Mouse (Mus musculus) bone marrow, adult 2 months (tissue): ENCODE measurements at regions not wholly inside any gene's neighbourhood (a gene's known extent, or its start where the extent isn't known, plus 50 kb on each side); places are given as distances from the start of the nearest gene placed in this dataset.
"Not testable (repeated sequence)": the region's sequence is repeated elsewhere in the genome, so short reads cannot be mapped to it uniquely, and the experiment has no call there.

Source experiments
- H3K27ac ChIP-seq: fragments of 200-500 bp; 2 replicates; pipeline ENCODE4 v1.5.1; 2012; ENCODE audit warnings: low read depth, mild to moderate bottlenecking, control low read depth, inconsistent platforms, low read length; ENCODE audit not compliant: control insufficient read depth, poor library complexity, insufficient read depth
- H3K4me1 ChIP-seq: fragments of 200-500 bp; 2 replicates; pipeline ENCODE4 v1.6.1; 2011; ENCODE audit warnings: low read length; ENCODE audit not compliant: control insufficient read depth, insufficient read depth
- H3K4me3 ChIP-seq: fragments of 200-500 bp; replicated peaks from 2 replicates; pipeline ENCODE3; 2011; ENCODE audit warnings: mild to moderate bottlenecking, low read depth, low read length, control low read depth; ENCODE audit not compliant: control insufficient read depth
- CTCF ChIP-seq: fragments of 200-500 bp; IDR thresholded peaks from 2 replicates; pipeline ENCODE4 v1.5.1; 2011; ENCODE audit warnings: low read length, control low read depth; ENCODE audit not compliant: control insufficient read depth, insufficient read depth
- POLR2A ChIP-seq: fragments of 200-500 bp; IDR thresholded peaks from 2 replicates; pipeline ENCODE4 v1.6.1; 2011; ENCODE audit warnings: low read depth, mild to moderate bottlenecking, control low read depth, low read length, borderline replicate concordance; ENCODE audit not compliant: control insufficient read depth
- WGBS: fragments of 180-500 bp; shearing (Covaris S2); methylation state at CpG from one replicate; pipeline ENCODE4 v1.1.7; 2018; 5-methylcytosine and 5-hydroxymethylcytosine counted together

DNA sequence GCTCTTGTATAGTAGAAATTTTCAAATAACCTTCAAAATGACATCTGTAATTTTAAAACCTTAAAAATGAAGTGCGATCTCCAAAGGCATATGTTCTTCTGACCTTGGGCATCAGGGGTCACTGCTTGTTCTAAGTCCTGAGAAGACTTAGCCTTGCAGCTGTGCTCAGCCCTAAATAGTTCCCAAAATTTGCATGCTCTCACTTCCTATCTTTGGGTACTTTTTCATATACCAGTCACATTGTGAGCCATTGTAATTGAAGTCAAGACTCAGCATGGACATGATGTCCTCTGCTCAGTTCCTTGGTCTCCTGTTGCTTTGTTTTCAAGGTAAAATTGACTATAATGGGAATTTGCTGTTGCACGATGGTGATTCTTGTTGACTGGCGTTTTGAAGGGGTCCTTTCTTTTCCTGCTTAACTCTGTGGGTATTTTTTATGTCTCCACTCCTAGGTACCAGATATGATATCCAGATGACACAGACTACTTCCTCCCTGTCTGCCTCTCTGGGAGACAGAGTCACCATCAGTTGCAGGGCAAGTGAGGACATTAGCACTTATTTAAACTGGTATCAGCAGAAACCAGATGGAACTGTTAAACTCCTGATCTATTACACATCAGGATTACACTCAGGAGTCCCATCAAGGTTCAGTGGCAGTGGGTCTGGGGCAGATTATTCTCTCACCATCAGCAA is 1144.6 kb upstream of the Tacstd2 start:
- Histone ChIP-seq H3K4me1 (no peaks in the 10 kb centered on the region), H3K4me3 (no peak overlapping the region), H3K27ac (peak overlapping the region; percentile 33; the same call in 1 of the 2 replicates)
- TF ChIP-seq CTCF (no peak), POLR2A (no peak)
- WGBS: 53% methylated on average over 3 of the region's 3 CpGs

- not testable (repeated sequence) for H3K4me3 ChIP-seq, H3K27ac ChIP-seq, H3K4me1 ChIP-seq
- 4% methylated on average over 10 of the region's 10 CpGs for WGBS
- peak; percentile 75 for TF ChIP-seq CTCF
Observed at GRCm38 (mm10) chr6:68668433-68668832, 1132.8 kb upstream of the Tacstd2 start.

DNA sequence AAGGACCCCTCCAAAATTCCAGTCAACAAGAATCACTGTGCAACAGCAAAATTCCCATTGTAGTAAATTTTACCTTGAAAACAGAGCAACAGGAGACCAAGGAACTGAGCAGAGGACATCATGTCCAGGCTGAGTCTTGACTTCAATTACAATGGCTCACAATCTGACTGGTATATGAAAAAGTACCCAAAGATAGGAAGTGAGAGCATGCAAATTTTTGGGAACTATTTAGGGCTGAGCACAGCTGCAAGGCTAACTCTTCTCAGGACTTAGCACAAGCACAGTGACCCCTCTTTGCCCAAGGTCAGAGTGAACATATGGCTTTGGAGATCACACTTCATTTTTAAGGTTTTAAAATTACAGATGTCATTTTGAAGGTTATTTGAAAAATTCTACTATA is 1096.7 kb upstream of the Tacstd2 start:
- not testable (repeated sequence) for H3K4me3 ChIP-seq, H3K27ac ChIP-seq, H3K4me1 ChIP-seq

DNA sequence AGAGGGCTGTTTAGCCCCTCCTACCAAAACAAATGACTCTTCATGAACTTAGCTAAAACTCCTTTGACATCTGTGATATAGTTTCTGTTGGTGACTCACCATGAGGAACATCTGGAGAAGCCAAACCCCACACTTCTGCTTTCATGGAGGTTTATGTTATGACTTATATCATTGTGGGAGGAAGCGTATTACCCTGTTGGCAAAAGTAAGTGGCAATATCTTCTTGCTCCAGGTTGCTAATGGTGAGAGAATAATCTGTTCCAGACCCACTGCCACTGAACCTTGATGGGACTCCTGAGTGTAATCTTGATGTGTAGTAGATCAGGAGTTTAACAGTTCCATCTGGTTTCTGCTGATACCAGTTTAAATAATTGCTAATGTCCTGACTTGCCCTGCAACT is 1096.2 kb upstream of the Tacstd2 start:
- TF ChIP-seq CTCF (no peak), POLR2A (no peak)
- H3K4me1 ChIP-seq: no peaks in the 10 kb centered on the region
- no peak overlapping the region for H3K4me3 ChIP-seq
- H3K27ac ChIP-seq: no peak overlapping the region
- WGBS: 49% methylated on average over 1 of the region's 1 CpGs

- Histone ChIP-seq H3K4me1 (no peaks in the 10 kb centered on the region), H3K4me3 (no peak overlapping the region), H3K27ac (no peak overlapping the region)
- WGBS: 63% methylated on average over 2 of the region's 2 CpGs
- no peak for TF ChIP-seq CTCF
- no peak for TF ChIP-seq POLR2A
Observed at GRCm38 (mm10) chr6:68606033-68606432, 1070.4 kb upstream of the Tacstd2 start.
